Mouse (Mus musculus) CH12.LX (cell line): ENCODE measurements around the gene Defb25. TPM values are rescaled to one million over a fixed set of nuclear protein-coding genes. Genes with fewer than 3 reads are reported as not detected.

Source experiments
- DNase-seq: peaks from one replicate; pipeline ENCODE4 v3.0.0-alpha.2; 2013; ENCODE audit errors: extremely low read depth
- H3K27ac ChIP-seq: 2 replicates; pipeline ENCODE4 v1.5.1; 2012; ENCODE audit warnings: low read depth, mild to moderate bottlenecking, control low read depth, moderate library complexity; ENCODE audit not compliant: insufficient read depth
- H3K27me3 ChIP-seq: replicated peaks from 2 replicates; pipeline ENCODE3; 2012; ENCODE audit warnings: inconsistent platforms
- H3K36me3 ChIP-seq, 2 experiments: replicated peaks in 1 of 2; 2 replicates each; pipeline versions ENCODE3 to v1.6.1; 2012; ENCODE audit warnings: inconsistent platforms in 1 of 2, low read length in 1 of 2, mild to moderate bottlenecking in 1 of 2, mixed read lengths in 1 of 2, moderate library complexity in 1 of 2; ENCODE audit not compliant: control insufficient read depth in 1 of 2, insufficient read depth in 1 of 2
- H3K4me1 ChIP-seq, 2 experiments: 2 replicates each; pipeline ENCODE4 v1.6.1; 2012; ENCODE audit warnings: inconsistent platforms in 1 of 2, moderate library complexity in 1 of 2; ENCODE audit not compliant: insufficient read depth in 2 of 2, control insufficient read depth in 1 of 2
- H3K4me2 ChIP-seq: 2 replicates; pipeline ENCODE4 v1.6.1; 2012; ENCODE audit warnings: low read depth, mild to moderate bottlenecking, control low read depth; ENCODE audit not compliant: poor library complexity, insufficient read depth, severe bottlenecking
- H3K4me3 ChIP-seq, 3 experiments: fragments of 150-350 bp in 1 of 3; sonication (generic) in 1 of 3; replicated peaks in 1 of 3; 2 replicates each; pipeline versions ENCODE3 to v1.5.1; 2011 to 2012; ENCODE audit warnings: low read depth in 2 of 3, low read length in 2 of 3, mild to moderate bottlenecking in 2 of 3, moderate library complexity in 2 of 3, control low read depth in 1 of 3, improper control_type of control experiment in 1 of 3, inconsistent platforms in 1 of 3, mixed read lengths in 1 of 3; ENCODE audit not compliant: poor library complexity in 1 of 3
- H3K79me2 ChIP-seq: replicated peaks from 2 replicates; pipeline ENCODE4 v1.6.1; 2012; ENCODE audit warnings: mild to moderate bottlenecking, moderate library complexity; ENCODE audit not compliant: control insufficient read depth, poor library complexity, insufficient read depth, severe bottlenecking; ENCODE audit errors: extremely low read depth
- H3K9ac ChIP-seq: 2 replicates; pipeline ENCODE4 v1.6.1; 2012; ENCODE audit warnings: low read depth, mild to moderate bottlenecking, control low read depth, moderate library complexity; ENCODE audit not compliant: insufficient read depth
- H3K9me3 ChIP-seq: replicated peaks from 2 replicates; pipeline ENCODE3; 2012; ENCODE audit warnings: low read length, inconsistent platforms, mixed read lengths
- BHLHE40 ChIP-seq: IDR thresholded peaks from 2 replicates; pipeline ENCODE4 v1.6.1; 2011; ENCODE audit warnings: mild to moderate bottlenecking, low read depth, low read length, improper control_type of control experiment
- CTCF ChIP-seq, 2 experiments: IDR thresholded peaks in 1 of 2; conservative IDR thresholded peaks in 1 of 2; 2 replicates each; pipeline ENCODE4 v1.5.1; 2011 to 2012; ENCODE audit warnings: low read depth in 2 of 2, low read length in 2 of 2, improper control_type of control experiment in 1 of 2, inconsistent platforms in 1 of 2, mild to moderate bottlenecking in 1 of 2, moderate library complexity in 1 of 2
- EP300 ChIP-seq: IDR thresholded peaks from 2 replicates; pipeline ENCODE4 v1.6.1; 2011; ENCODE audit warnings: low read length, improper control_type of control experiment
- ETS1 ChIP-seq: conservative IDR thresholded peaks from 2 replicates; pipeline ENCODE4 v1.6.1; 2012; ENCODE audit warnings: low read depth, mild to moderate bottlenecking, inconsistent platforms, low read length, improper control_type of control experiment, moderate library complexity
- IRF4 ChIP-seq: IDR thresholded peaks from 2 replicates; pipeline ENCODE4 v1.6.1; 2014; ENCODE audit warnings: low read depth, mild to moderate bottlenecking, inconsistent platforms, low read length, improper control_type of control experiment
- JUN ChIP-seq: IDR thresholded peaks from 2 replicates; pipeline ENCODE4 v1.6.1; 2011; ENCODE audit warnings: low read depth, mild to moderate bottlenecking, low read length, improper control_type of control experiment, moderate library complexity; ENCODE audit not compliant: insufficient read depth
- JUND ChIP-seq: conservative IDR thresholded peaks from 2 replicates; pipeline ENCODE4 v1.6.1; 2011; ENCODE audit warnings: low read depth, low read length, improper control_type of control experiment
- MAZ ChIP-seq: IDR thresholded peaks from 2 replicates; pipeline ENCODE4 v1.6.1; 2012; ENCODE audit warnings: low read depth, mild to moderate bottlenecking, inconsistent platforms, low read length, improper control_type of control experiment, moderate library complexity
- MEF2A ChIP-seq: IDR thresholded peaks from 2 replicates; pipeline ENCODE4 v1.6.1; 2014; ENCODE audit warnings: low read depth, mild to moderate bottlenecking, inconsistent platforms, low read length, improper control_type of control experiment, borderline replicate concordance
- MXI1 ChIP-seq: IDR thresholded peaks from 2 replicates; pipeline ENCODE4 v1.6.1; 2011; ENCODE audit warnings: mild to moderate bottlenecking, low read depth, low read length, improper control_type of control experiment
- PAX5 ChIP-seq: IDR thresholded peaks from 2 replicates; pipeline ENCODE4 v1.6.1; 2012; ENCODE audit warnings: low read length, inconsistent platforms, mixed read lengths
- RAD21 ChIP-seq: IDR thresholded peaks from 2 replicates; pipeline ENCODE4 v1.6.1; 2011; ENCODE audit warnings: low read depth, mild to moderate bottlenecking, low read length, improper control_type of control experiment, moderate library complexity
- UBTF ChIP-seq: IDR thresholded peaks from 2 replicates; pipeline ENCODE4 v1.6.1; 2012; ENCODE audit warnings: low read depth, mild to moderate bottlenecking, inconsistent platforms, low read length, improper control_type of control experiment, moderate library complexity
- USF1 ChIP-seq: IDR thresholded peaks from 2 replicates; pipeline ENCODE4 v1.6.1; 2014; ENCODE audit warnings: low read depth, mild to moderate bottlenecking, inconsistent platforms, low read length, improper control_type of control experiment
- ZKSCAN1 ChIP-seq: IDR thresholded peaks from 2 replicates; pipeline ENCODE4 v1.6.1; 2012; ENCODE audit warnings: low read depth, inconsistent platforms, low read length, improper control_type of control experiment, borderline replicate concordance
- ZNF384 ChIP-seq: IDR thresholded peaks from 2 replicates; pipeline ENCODE4 v1.6.1; 2012; ENCODE audit warnings: low read depth, low read length, improper control_type of control experiment, inconsistent platforms
- dilution Hi-C: fragments of 300-500 bp; cut with MboI; formaldehyde crosslinking; loops from 2 replicates; pipeline ENCODE4 v1.14.3; 2020; ENCODE audit warnings: low sequenced_read_pairs; ENCODE audit not compliant: extremely low pct_unique_long_range_greater_than_20kb, extremely low pct_ligation_motif_present
- in situ Hi-C: fragments of 300-500 bp; cut with MboI; formaldehyde crosslinking; loops from 3 replicates; pipeline ENCODE4 v1.14.3; 2019; ENCODE audit warnings: low sequenced_read_pairs, low pct_ligation_motif_present, low pct_unique_long_range_greater_than_20kb, mixed read lengths
- polyA plus RNA-seq: library from polyadenylated mRNA; unstranded; fragments of >175 nt; gene quantifications from 2 replicates; pipeline ENCODE4 v1.2.1, GENCODE M21; 2012; ENCODE audit warnings: low read depth; ENCODE audit not compliant: insufficient read length
- total RNA-seq, 2 experiments: library from RNA; depleted of rRNA; stranded (reverse); fragments of 300-350 nt in 1 of 2; fragments of >200 nt in 1 of 2; gene quantifications; 2 replicates each; pipeline ENCODE4 v1.2.3; 2012 to 2014

Defb25 gene
- total and polyA plus RNA-seq, 3 experiments = 1.8 TPM; not detected in 2

DNA sequence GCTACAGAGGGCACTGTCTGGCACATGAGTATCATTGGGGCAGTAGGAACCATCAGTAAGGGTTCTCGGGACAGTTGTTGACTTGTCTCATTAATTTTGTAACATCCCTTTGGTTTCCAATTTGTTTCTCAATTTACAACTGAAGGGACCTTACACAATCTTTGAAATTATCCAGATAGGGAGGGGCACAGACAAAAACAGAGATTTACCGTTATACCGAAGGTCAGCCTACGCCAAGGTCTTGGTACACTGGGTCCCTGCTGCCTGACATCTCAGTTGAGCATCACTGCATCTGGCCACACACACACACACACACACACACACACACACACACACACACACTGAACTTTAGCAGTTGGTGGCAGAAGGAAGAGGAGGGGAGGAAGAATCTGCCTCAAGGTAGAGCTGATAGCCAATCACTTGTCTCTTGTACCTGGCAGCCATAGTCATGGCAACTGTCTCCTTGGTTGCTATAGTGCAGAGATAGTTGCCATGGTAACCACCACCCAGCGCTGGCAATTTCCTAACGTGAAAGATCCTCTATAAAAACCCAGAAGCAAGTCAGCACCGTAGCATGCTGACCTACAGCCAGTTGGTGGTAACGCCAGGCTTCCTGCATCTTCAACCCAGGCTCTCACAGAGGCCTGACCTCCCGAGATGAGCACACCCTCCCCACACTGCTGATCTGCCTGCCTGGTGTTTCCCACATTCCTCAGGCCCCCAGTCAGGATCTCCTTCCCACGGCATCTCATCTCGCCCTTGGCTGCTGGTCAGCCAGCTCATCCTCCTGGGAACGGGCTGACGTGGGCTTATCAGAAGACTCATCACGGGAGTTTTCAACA lies 31.2 kb upstream of the Defb25 start:
- in situ Hi-C loops = no loop called here
- no peak for DNase-seq
- dilution Hi-C loops = no loop called here
- H3K9ac ChIP-seq = no peak overlapping the region
- peaks cover 6 to 8% of the 10 kb centered on the region in 2 experiments; a peak in 2 of 4 replicates for H3K4me1 ChIP-seq
- no peak overlapping the region for H3K4me3 ChIP-seq
- H3K36me3 ChIP-seq = no peaks in the 10 kb centered on the region
- TF ChIP-seq JUN (no peak), MEF2A (no peak), ETS1 (no peak), MAZ (no peak), CTCF (conservative IDR thresholded peaks at IDR 0.05 in 1 of 2, IDR thresholded peaks at IDR 0.05 in 1 of 2; ENCODE audit: low read depth in 2 of 2, low read length in 2 of 2) (no peak)
- no peaks in the 10 kb centered on the region for H3K79me2 ChIP-seq
- no peak overlapping the region for H3K4me2 ChIP-seq
- no peaks in the 10 kb centered on the region for H3K27me3 ChIP-seq
- peaks cover 2% of the 10 kb centered on the region for H3K9me3 ChIP-seq
- H3K27ac ChIP-seq = no peak overlapping the region

DNA sequence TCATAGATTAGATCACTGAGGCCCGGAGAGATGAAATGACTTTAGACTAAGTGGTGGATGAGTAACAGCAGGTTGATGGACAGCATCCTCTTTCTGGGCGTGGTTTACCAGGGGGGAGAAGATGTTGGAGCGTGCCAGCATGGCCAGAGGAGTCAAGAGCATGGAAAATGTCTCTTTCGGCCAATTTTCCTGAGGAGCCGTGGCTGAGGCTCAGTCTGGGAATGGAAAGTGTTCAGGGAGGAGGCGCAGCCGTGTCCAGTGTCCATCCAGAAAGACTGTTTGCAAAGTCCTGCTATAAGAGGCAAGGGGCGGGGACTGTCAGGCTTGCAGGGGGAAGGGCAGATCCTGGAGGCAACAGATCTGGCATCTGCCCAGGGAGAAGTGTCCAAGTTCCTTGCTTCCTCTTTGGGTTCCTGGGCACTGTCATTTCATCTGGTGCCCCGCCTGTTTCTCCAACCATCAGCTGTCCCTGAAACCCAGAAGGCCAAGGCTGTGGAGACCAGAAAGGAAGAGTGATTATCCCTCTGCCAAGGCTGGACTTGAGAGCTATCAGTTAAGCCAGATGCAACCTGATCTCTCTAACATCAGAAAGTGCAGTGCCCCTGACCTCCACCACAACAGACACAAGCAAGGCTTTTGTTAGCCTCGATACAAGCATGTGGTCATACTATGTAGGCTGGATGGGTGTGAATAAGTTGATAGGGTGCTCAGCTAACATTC lies 30.2 kb upstream of the Defb25 start:
- H3K27ac ChIP-seq = no peak overlapping the region

More for the DNA sequence above, 30.2 kb upstream of the Defb25 start:
- in situ Hi-C loops (no loop called here), dilution Hi-C loops (no loop called here)
- DNase-seq = no peak
- Histone ChIP-seq H3K4me1 (peaks cover 6 to 8% of the 10 kb centered on the region in 2 experiments; a peak in 2 of 4 replicates), H3K9ac (no peak overlapping the region), H3K27me3 (no peaks in the 10 kb centered on the region), H3K36me3 (no peaks in the 10 kb centered on the region)
- no peak for TF ChIP-seq USF1
- no peak for TF ChIP-seq ZKSCAN1
- TF ChIP-seq MAZ = no peak
- no peak for TF ChIP-seq IRF4
- TF ChIP-seq UBTF = no peak
- no peak for TF ChIP-seq ZNF384
- no peak for TF ChIP-seq JUN
- no peak for TF ChIP-seq BHLHE40
- no peak for TF ChIP-seq EP300
- TF ChIP-seq PAX5 = no peak
- no peak for TF ChIP-seq JUND
- TF ChIP-seq MXI1 = no peak
- TF ChIP-seq MEF2A = no peak
- no peak for TF ChIP-seq RAD21
- TF ChIP-seq, all 38 proteins: peak for 0
- Histone ChIP-seq H3K9me3 (peaks cover under 1% of the 10 kb centered on the region), H3K4me3 (no peak overlapping the region), H3K79me2 (no peaks in the 10 kb centered on the region), H3K4me2 (no peak overlapping the region)
